Mouse (Mus musculus): ENCODE results near the gene Ccdc71. TPM values are rescaled to one million over a fixed set of nuclear protein-coding genes. Genes with fewer than 3 reads are reported as not detected.
A peak's percentile ranks its signal among the peaks of the same experiment; 100 is the strongest.

The Ccdc71 gene
- total RNA-seq, 2 experiments from 2014 or later = 28.4 to 41.1 TPM

DNA sequence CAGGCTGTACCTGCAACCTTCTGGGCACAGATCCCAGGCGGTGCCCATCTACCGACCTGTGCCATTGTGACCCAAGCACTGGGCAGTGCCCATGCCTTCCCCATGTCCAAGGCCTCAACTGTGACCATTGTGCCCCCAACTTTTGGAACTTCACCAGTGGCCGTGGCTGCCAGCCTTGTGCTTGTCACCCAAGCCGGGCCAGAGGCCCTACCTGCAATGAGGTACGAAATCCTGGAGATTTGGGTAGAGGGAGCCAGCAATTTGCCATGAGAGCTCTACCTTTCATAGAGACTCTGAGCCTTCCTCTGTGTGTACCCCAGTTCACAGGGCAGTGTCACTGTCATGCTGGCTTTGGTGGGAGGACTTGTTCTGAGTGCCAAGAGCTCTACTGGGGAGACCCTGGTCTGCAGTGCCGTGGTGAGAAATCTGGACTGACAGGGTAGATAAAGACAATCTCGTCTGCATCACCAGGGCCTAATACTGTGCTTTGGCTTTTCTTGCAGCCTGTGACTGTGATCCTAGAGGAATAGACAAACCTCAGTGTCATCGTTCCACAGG is 26.7 kb downstream of the Ccdc71 start:
- no peak for DNase-seq (ENCODE audit: extremely low spot score in 1 of 2, low spot score in 1 of 2)

DNA sequence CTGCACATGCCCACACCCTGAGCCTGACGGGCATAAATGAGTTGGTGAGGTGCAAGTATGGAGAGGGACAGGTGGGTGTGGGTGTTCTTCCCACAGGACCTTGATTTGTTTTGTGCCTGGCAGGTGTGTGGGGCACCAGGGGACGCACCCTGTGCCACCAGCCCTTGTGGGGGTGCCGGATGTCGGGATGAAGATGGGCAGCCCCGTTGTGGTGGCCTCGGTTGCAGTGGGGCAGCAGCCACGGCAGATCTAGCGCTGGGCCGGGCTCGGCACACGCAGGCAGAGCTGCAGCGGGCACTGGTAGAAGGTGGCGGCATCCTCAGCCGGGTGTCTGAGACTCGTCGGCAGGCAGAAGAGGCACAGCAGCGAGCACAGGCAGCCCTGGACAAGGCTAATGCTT is 28.1 kb downstream of the Ccdc71 start:
- no peak for DNase-seq (ENCODE audit: extremely low spot score in 1 of 2, low spot score in 1 of 2)

DNA sequence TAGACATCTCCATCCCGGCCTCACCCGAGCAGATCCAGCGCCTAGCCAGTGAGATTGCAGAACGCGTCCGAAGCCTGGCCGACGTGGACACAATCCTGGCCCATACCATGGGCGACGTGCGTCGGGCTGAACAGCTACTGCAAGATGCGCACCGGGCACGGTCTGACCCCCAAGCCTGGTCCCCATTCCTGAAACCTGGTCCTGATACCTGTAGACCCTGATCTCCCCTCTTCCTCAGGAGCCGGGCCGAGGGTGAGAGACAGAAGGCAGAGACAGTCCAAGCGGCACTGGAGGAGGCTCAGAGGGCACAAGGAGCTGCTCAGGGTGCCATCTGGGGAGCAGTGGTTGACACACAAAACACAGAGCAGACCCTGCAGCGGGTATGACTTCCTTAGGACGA is 28.9 kb downstream of the Ccdc71 start:
- DNase-seq (ENCODE audit: extremely low spot score in 1 of 2, low spot score in 1 of 2) = no peak

DNA sequence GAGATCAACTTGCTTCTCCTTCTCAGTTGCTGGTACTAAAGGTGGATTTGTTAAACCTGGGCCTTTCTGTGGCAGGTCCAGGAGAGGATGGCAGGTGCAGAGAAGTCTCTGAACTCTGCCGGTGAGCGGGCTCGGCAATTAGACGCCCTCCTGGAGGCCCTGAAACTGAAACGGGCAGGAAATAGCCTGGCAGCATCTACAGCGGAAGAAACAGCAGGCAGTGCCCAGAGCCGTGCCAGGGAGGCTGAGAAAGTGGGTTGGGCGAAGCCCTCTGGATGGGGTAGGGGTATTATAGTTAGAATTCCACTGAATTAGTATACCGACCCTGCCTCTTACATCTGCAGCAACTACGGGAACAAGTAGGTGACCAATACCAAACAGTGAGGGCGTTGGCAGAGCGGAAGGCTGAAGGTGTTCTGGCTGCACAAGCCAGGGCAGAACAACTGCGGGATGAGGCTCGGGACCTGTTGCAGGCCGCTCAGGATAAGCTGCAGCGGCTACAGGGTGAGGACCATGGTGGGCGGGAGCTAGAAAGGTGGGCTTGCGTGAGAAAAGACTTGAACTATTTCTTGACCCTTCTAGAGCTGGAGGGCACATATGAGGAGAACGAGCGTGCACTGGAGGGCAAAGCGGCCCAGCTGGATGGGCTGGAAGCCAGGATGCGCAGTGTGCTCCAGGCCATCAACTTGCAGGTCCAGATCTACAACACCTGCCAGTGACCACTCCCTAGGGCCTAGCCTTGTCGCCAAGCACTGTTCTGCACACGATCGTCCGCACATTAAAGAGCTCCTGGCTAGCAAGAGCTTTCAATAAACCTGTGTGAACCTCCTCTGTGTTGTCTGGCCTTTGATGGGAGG is 29.6 kb downstream of the Ccdc71 start:
- DNase-seq (ENCODE audit: extremely low spot score in 1 of 2, low spot score in 1 of 2) = no peak

DNA sequence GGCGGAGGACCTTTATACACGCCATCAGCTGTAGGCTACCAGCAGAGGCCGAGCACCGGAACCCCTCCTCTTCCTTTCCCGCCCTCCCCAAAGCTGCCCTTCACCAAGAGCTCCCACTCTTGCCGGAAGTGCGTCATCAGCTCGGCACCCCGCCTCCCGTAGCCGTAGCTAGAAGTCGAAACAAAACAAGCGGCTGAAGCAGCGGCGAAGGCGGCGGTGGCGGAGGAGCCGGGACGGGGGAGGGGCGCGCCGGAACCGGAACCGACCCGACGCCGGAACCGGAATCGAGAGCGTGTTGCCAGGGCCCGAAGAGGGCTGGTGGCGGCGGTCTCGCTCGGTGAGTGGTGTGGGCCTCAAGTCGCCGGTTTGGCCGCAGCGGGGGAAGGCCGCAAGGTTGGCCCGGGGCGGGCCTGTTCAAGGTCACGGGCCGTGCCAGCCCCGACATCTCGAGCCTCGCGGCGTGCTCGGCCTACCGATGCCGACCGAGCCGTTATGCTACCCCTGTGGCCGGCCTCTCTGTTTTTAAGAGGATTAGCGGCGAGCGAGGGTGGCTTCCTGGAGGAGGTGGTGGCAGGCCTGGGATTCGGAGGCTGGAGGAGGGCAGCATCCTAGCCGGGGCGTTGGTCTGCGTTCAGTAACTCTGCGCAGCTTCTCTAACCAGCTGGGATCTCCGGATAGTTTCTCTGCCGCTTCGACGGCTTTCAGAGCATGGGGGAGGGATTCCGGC is 30.4 kb downstream of the Ccdc71 start, which contains the start of gene Usp19:
TSS of gene Usp19 (plus strand) at position 44 of the 727 bp plus-strand sequence.
- peak; percentile 85 to 88 for DNase-seq (ENCODE audit: extremely low spot score in 1 of 2, low spot score in 1 of 2)

DNA sequence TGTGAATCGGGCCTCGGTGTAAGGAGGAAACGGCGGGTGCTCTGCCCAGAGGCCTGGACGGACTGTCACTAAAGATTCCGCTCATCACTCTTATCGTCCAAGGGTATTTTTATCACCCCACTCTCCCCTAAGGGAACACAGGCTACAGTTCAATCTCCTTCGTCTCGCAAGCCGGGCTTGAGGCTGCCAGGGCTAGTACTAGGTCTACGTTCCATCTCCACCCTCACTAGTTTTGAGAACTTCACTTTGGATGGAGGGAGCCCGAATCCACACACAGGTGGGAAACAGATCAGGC is 30.9 kb downstream of the Ccdc71 start:
- no peak for DNase-seq (ENCODE audit: extremely low spot score in 1 of 2, low spot score in 1 of 2)

DNA sequence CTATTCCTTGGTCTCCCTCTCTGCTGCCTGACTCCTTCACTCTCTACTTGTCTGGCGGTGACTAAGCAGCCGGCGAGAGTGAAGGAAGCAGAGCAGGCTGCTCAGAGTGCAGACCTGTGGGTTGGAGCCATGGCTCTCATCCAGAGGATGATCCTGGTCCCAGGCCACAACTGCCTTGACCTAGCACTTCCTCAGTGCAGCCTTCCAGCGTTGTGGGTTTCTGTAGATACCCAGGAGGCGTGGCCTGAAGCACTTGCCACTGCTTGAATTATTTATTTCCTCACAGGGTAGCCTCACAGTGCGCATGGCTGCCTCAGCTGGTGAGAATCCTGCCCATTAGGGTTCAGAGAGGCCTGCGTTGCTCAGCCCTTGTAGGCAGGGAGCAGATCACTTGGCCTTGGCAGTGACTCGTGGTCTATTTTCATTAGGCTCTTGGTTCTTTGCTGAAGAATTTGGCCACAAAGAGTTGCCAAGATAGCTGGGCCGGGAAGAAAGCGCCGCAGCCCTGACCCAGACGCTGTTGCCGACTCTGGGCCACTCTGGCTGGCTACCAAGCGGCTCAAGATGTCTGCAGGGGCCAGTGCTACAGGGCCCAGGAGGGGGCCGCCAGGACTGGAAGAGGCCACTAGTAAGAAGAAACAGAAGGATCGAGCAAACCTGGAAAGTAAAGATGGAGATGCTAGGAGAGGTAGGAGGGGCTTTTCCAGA is 31.9 kb downstream of the Ccdc71 start:
- no peak for DNase-seq (ENCODE audit: extremely low spot score in 1 of 2, low spot score in 1 of 2)

DNA sequence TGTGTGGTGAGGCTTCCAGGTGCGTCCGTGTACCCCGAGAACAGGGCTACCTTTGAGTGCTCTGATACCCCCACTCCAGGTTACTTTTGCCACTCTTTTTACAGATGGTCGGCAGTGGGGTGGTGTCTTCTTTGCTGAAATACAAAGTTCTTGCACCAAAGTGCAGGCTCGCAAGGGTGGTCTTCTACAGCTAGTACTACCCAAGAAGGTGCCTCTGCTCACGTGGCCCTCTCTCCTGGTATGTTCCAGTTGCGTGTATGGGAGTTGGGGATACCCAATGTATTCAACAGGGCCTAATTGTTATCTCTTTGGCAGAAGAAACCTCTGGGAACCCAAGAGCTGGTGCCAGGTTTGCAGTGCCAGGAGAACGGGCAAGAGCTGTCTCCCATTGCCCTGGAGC is 32.9 kb downstream of the Ccdc71 start:
- DNase-seq (ENCODE audit: extremely low spot score in 1 of 2, low spot score in 1 of 2) = no peak

DNA sequence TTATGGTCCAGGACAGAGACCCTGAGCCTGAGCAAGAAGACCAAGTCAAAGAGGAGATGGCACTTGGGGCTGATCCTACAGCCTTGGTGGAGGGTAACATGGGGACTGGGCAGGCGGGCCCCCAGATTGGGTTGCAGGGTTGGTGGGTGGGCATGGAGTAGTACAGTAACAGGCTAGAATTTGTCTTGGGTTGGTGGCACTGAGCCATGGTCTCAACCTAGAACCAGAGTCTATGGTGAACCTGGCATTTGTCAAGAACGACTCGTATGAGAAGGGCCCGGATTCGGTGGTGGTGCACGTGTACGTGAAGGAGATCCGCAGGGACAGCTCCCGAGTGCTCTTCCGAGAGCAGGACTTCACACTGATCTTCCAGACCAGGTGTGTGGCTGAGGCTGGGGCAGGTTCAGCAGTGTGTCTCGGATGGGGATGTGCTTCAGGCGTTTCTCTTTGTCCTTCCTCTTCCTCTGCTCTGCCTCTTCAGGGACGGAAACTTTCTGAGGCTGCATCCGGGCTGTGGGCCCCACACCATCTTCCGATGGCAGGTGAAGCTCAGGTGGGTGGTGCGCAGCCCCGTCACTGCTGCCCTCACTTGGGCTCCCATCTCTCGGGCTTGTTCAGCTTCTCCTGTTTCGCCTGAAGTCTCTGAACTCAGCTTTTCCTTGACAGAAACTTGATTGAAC is 34.0 kb downstream of the Ccdc71 start:
- no peak for DNase-seq (ENCODE audit: extremely low spot score in 1 of 2, low spot score in 1 of 2)

DNA sequence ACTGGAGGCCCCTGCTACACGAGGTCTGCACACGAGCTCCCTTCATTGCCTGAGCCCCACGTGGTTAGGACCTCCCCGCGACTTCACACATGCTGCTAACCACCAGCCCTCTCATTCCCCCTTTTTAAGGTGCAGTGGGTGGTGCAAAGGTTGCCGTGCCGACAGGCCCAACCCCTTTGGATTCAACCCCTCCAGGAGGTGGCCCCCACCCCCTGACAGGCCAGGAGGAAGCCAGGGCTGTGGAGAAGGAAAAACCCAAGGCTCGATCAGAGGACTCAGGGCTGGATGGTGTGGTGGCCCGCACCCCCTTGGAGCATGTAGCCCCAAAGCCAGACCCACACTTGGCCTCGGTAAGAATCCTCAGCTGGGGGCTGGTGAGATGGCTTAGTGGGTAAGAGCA is 34.6 kb downstream of the Ccdc71 start:
- no peak for DNase-seq (ENCODE audit: extremely low spot score in 1 of 2, low spot score in 1 of 2)

DNA sequence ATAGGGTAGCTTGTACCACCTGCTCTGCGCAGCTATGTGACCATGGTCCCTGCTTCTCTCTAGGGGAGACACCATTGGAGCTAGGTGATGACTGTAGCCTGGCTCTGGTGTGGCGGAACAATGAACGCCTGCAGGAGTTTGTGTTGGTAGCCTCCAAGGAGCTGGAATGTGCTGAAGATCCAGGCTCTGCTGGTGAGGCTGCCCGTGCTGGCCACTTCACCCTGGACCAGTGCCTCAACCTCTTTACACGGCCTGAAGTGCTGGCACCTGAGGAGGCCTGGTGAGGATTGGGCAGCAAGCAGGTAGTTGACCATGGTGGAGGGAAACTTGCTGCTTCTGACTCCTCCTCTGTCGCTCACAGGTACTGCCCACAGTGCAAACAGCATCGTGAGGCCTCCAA is 38.9 kb downstream of the Ccdc71 start:
- no peak for DNase-seq (ENCODE audit: extremely low spot score in 1 of 2, low spot score in 1 of 2)

DNA sequence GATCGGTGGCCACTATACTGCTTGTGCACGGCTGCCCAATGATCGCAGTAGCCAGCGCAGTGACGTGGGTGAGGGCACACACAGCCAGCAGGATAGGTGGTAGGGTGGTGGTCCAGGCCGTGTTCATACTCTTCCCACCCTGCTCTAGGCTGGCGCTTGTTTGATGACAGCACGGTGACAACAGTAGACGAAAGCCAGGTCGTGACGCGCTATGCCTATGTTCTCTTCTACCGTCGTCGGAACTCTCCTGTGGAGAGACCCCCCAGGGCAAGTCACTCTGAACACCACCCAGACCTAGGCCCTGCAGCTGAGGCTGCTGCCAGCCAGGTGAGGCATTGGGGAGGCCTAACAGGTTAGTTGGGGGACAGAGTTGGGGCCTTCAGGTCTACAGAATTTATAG is 39.6 kb downstream of the Ccdc71 start:
- DNase-seq (ENCODE audit: extremely low spot score in 1 of 2, low spot score in 1 of 2) = no peak

DNA sequence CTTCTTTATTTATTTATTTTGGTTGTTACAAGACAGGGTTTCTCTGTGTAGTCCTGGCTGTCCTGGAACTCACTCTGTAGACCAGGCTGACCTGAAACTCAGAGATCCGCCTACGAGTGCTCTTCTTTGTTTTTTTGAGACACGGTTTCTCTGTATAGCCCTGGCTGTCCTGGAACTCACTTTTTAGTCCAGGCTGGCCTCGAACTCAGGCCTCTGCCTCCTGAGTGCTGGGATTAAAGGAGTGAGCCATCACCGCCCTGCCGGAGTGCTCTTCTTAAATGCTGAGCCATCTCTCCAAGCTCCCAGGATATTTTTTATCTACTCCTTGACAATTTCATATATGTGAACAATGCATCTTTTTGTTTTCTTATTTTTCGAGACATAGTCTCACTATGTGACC is 46.6 kb downstream of the Ccdc71 start:
- DNase-seq (ENCODE audit: extremely low spot score in 1 of 2, low spot score in 1 of 2) = no peak

DNA sequence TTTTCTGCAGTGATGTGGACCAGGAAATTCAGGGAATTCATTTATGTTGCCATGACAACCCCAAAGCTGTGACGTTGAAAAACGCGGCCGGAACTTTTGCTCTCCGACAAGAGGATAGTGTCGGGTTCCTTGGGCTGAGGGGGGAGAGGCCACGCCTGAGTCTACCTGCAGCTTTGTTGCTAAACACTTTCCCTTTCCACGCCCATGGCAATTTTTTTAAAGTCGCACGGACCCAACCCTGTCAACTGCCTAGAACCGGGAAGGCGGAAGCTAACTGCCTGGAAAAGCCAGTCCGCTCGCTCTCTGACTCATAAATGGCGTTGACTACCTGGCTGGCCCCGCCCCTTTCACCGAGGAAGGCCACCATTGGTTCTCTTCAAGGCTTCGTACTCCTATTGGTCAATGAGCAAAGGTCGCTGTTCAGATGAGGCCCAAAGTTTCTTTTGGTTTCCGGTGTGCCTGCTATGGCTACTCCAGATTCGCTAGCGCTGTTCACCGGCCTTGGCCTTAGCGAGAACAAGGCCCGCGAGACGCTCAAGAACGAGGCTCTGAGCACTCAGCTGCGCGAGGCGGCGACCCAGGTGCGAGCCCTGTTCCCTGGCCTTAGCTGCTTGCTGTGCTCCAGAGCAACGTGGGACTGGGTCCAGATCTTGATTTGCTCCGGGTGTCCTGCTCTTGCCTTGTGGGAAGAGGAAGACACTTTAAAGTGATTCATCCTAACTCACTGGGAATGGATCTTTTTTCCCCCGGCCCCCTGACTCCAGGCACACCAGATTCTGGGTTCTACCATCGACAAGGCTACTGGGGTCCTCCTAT is 47.5 kb downstream of the Ccdc71 start, which contains the start of gene Qars:
TSS of gene Qars (plus strand) at position 88 of the 816 bp plus-strand sequence.
- DNase-seq (ENCODE audit: extremely low spot score in 1 of 2, low spot score in 1 of 2) = peak; percentile 78 to 82

DNA sequence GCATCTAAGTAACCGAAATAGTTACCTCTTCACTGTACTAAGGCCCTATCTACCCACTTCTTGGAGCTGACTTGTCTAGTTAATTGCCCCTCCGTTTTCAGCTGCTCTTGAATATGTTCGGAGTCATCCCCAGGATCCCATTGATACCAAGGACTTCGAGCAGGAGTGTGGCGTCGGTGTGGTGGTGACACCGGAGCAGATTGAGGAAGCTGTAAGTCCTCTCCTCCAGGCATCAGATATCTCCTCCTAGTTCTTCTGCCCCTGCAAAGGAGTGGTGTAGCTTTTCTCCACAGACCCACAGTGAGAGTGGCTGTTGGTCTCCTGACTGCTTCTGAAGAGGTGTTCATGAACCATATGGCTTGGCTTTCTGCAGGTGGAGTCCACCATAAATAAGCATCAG is 48.4 kb downstream of the Ccdc71 start:
- no peak for DNase-seq (ENCODE audit: extremely low spot score in 1 of 2, low spot score in 1 of 2)

Other genes starting within 250 kb of the Ccdc71 start
- gene Dag1, start 196.6 kb upstream of the Ccdc71 start, total RNA-seq (2021) = 10 to 100 TPM; 90.4 to 95.2 TPM
- 100 to 1,000 TPM in 1 of 2 experiments, 10 to 100 TPM in 1; 93.0 to 121 TPM for gene Nicn1, start 170.1 kb upstream of the Ccdc71 start, total RNA-seq (2021)
- 10 to 100 TPM; 28.5 to 31.6 TPM for gene Amt, start 163.7 kb upstream of the Ccdc71 start, total RNA-seq (2021)
- 100 to 1,000 TPM; 167 to 187 TPM for gene Rhoa, start 154.4 kb upstream of the Ccdc71 start, total RNA-seq (2021)
- 10 to 100 TPM; 36.0 to 37.9 TPM for gene Tcta, start 154.4 kb upstream of the Ccdc71 start, total RNA-seq (2021)
- 10 to 100 TPM; 64.8 to 76.7 TPM for gene Gpx1, start 121.6 kb upstream of the Ccdc71 start, total RNA-seq (2021)
- gene Usp4, start 112.7 kb upstream of the Ccdc71 start, total RNA-seq (2021) = 100 to 1,000 TPM; 102 to 108 TPM
- 1 to 10 TPM; 1.4 to 2.4 TPM for gene 1700102P08Rik, start 67.7 kb upstream of the Ccdc71 start, total RNA-seq (2021)
- under 1 TPM; 0.10 to 0.16 TPM for gene Ccdc36, start 32.0 kb upstream of the Ccdc71 start, total RNA-seq (2021)
- gene BC048562, start 24.0 kb upstream of the Ccdc71 start, total RNA-seq (2021) = not detected
- gene Klhdc8b, start 1.1 kb downstream of the Ccdc71 start, total RNA-seq (2021) = 10 to 100 TPM; 17.6 to 21.3 TPM
- 10 to 100 TPM; 25.9 to 27.8 TPM for gene Lamb2, start 19.2 kb downstream of the Ccdc71 start, total RNA-seq (2021)
- 100 to 1,000 TPM; 127 to 155 TPM for gene Usp19, start 30.1 kb downstream of the Ccdc71 start, total RNA-seq (2021)
- gene Qars, start 47.2 kb downstream of the Ccdc71 start, total RNA-seq (2021) = 10 to 100 TPM; 76.6 to 82.5 TPM
- 100 to 1,000 TPM; 133 to 142 TPM for gene Qrich1, start 56.3 kb downstream of the Ccdc71 start, total RNA-seq (2021)
- gene Impdh2, start 99.8 kb downstream of the Ccdc71 start, total RNA-seq (2021) = 10 to 100 TPM; 60.1 to 62.8 TPM
- gene Ndufaf3, start 106.9 kb downstream of the Ccdc71 start, total RNA-seq (2021) = 10 to 100 TPM; 54.3 to 70.4 TPM
- 100 to 1,000 TPM in 1 of 2 experiments, 10 to 100 TPM in 1; 95.4 to 107 TPM for gene Dalrd3, start 109.4 kb downstream of the Ccdc71 start, total RNA-seq (2021)
- gene Wdr6, start 118.2 kb downstream of the Ccdc71 start, total RNA-seq (2021) = 100 to 1,000 TPM; 116 to 134 TPM
- gene P4htm, start 137.1 kb downstream of the Ccdc71 start, total RNA-seq (2021) = 10 to 100 TPM; 92.0 to 97.8 TPM
- 10 to 100 TPM; 49.3 to 53.9 TPM for gene Arih2, start 188.9 kb downstream of the Ccdc71 start, total RNA-seq (2021)
- gene Slc25a20, start 201.6 kb downstream of the Ccdc71 start, total RNA-seq (2021) = 10 to 100 TPM; 18.2 to 18.4 TPM
- gene Prkar2a, start 228.8 kb downstream of the Ccdc71 start, total RNA-seq (2021) = 10 to 100 TPM; 38.7 to 38.8 TPM

Data from layer of hippocampus, postnatal 25 days (tissue).